Comparison of ENCODE assay signal across 39 mouse cellular contexts in genomic region chr15:82433621-82434020, GRCm38 (mm10). TPM values are rescaled to one million over a fixed set of nuclear protein-coding genes. Genes with fewer than 3 reads are reported as not detected.
"Had no signal": no experiment of that assay in that cellular context is flagged by ENCODE, and none has a peak within 500 bp of the region (broad histone marks: within the 10 kb centered on the region; RNA-seq: fewer than 3 reads in every experiment).

No protein-coding gene starts in this region.

- H3K4me1 ChIP-seq: heart, embryonic 12.5 days; hindbrain, embryonic 13.5 days; hindbrain, embryonic 15.5 days; kidney, embryonic 15.5 days; limb, embryonic 13.5 days; limb, embryonic 15.5 days had no signal

- H3K4me3 ChIP-seq: heart, embryonic 12.5 days; hindbrain, embryonic 13.5 days; hindbrain, embryonic 15.5 days; kidney, embryonic 15.5 days; limb, embryonic 13.5 days; limb, embryonic 15.5 days had no signal

- DNase-seq: forebrain, postnatal 0 days; gastrocnemius, postnatal 14 days; gastrocnemius, postnatal 36 days; heart, adult 18-20 months; heart, postnatal 14 days; heart, postnatal 36 days; kidney, adult 11 months; kidney, adult 9 months; kidney, postnatal 14 days; kidney, postnatal 36 days; layer of hippocampus, adult 9-11 months; layer of hippocampus, postnatal 36 days; left cerebral cortex, postnatal 4 days had no signal

- H3K36me3 ChIP-seq: heart, embryonic 12.5 days; hindbrain, embryonic 13.5 days; hindbrain, embryonic 15.5 days; kidney, embryonic 15.5 days; limb, embryonic 13.5 days; limb, embryonic 15.5 days had no signal

- H3K27me3 ChIP-seq: heart, embryonic 12.5 days; hindbrain, embryonic 13.5 days; hindbrain, embryonic 15.5 days; kidney, embryonic 15.5 days; limb, embryonic 13.5 days; limb, embryonic 15.5 days had no signal

- H3K27ac ChIP-seq: hindbrain, embryonic 13.5 days; hindbrain, embryonic 15.5 days; hindbrain, postnatal 0 days; kidney, embryonic 15.5 days; kidney, postnatal 0 days; limb, embryonic 13.5 days; limb, embryonic 15.5 days; liver, embryonic 14.5 days had no signal

- ATAC-seq: forebrain, postnatal 0 days; hindbrain, postnatal 0 days; intestine, embryonic 16.5 days had no signal

RNA-seq across cellular contexts. Expression of gene Cyp2d9, which starts 0.4 kb away (rescaled TPM):
- total RNA-seq: forebrain, postnatal 0 days; gastrocnemius, adult 8-10 months; gastrocnemius, postnatal 14 days; gastrocnemius, postnatal 36 days; heart, adult 18-20 months; heart, postnatal 14 days; heart, postnatal 36 days; hematopoietic stem cell, adult 5-6 weeks; hindbrain, postnatal 0 days; layer of hippocampus, adult 18-20 months; layer of hippocampus, postnatal 14 days; layer of hippocampus, postnatal 36 days; left cerebral cortex, adult 18-20 months; left cerebral cortex, adult 8-10 months; left cerebral cortex, postnatal 10 days; left cerebral cortex, postnatal 25 days; left cerebral cortex, postnatal 4 days had no signal
- polyA plus RNA-seq: forebrain, postnatal 0 days; heart, embryonic 12.5 days; heart, embryonic 14.5 days; heart, embryonic 16.5 days; hindbrain, embryonic 11.5 days; hindbrain, embryonic 13.5 days; hindbrain, embryonic 15.5 days; hindbrain, postnatal 0 days; intestine, embryonic 14.5 days; kidney, postnatal 0 days; limb, embryonic 11.5 days; limb, embryonic 13.5 days had no signal

RNA-seq across cellular contexts. Expression of gene Cyp2d10, which starts 26.6 kb away (rescaled TPM):
- total RNA-seq: forebrain, postnatal 0 days; gastrocnemius, postnatal 14 days; gastrocnemius, postnatal 36 days; heart, adult 18-20 months; heart, postnatal 36 days; hematopoietic stem cell, adult 5-6 weeks; hindbrain, postnatal 0 days; layer of hippocampus, postnatal 14 days; layer of hippocampus, postnatal 36 days; left cerebral cortex, postnatal 10 days; left cerebral cortex, postnatal 25 days; left cerebral cortex, postnatal 4 days had no signal
- polyA plus RNA-seq: forebrain, postnatal 0 days; heart, embryonic 14.5 days; hindbrain, embryonic 11.5 days; hindbrain, embryonic 13.5 days; hindbrain, postnatal 0 days; intestine, embryonic 14.5 days; limb, embryonic 11.5 days; limb, embryonic 13.5 days; limb, embryonic 15.5 days had no signal

RNA-seq across cellular contexts. Expression of gene Cyp2d11, which starts 39.8 kb away (rescaled TPM):
- total RNA-seq: forebrain, postnatal 0 days; gastrocnemius, postnatal 36 days; heart, adult 18-20 months; heart, postnatal 14 days; hematopoietic stem cell, adult 5-6 weeks; hindbrain, postnatal 0 days; layer of hippocampus, postnatal 14 days; layer of hippocampus, postnatal 36 days; left cerebral cortex, postnatal 10 days; left cerebral cortex, postnatal 4 days had no signal
- polyA plus RNA-seq: forebrain, postnatal 0 days; gonadal fat pad, adult 2 months; heart, embryonic 12.5 days; heart, embryonic 14.5 days; heart, embryonic 16.5 days; hindbrain, embryonic 11.5 days; hindbrain, embryonic 13.5 days; hindbrain, embryonic 15.5 days; hindbrain, postnatal 0 days; intestine, embryonic 14.5 days; intestine, embryonic 16.5 days; kidney, embryonic 15.5 days; kidney, postnatal 0 days; large intestine, adult 2 months; limb, embryonic 11.5 days; limb, embryonic 13.5 days; limb, embryonic 15.5 days; liver, embryonic 11.5 days had no signal
